Mouse (Mus musculus): Measurements from ENCODE around the gene Cdc42ep2.

Gene Cdc42ep2

GRCm38 (mm10) chr19:5940173-5940572, 15.6 kb upstream of the Cdc42ep2 start:
- peak; percentile 93 for DNase-seq

GRCm38 (mm10) chr19:5939715-5940114, 15.1 kb upstream of the Cdc42ep2 start:
- peak; percentile 54 for DNase-seq

GRCm38 (mm10) chr19:5938516-5938915, 13.9 kb upstream of the Cdc42ep2 start:
- DNase-seq = no peak

DNA sequence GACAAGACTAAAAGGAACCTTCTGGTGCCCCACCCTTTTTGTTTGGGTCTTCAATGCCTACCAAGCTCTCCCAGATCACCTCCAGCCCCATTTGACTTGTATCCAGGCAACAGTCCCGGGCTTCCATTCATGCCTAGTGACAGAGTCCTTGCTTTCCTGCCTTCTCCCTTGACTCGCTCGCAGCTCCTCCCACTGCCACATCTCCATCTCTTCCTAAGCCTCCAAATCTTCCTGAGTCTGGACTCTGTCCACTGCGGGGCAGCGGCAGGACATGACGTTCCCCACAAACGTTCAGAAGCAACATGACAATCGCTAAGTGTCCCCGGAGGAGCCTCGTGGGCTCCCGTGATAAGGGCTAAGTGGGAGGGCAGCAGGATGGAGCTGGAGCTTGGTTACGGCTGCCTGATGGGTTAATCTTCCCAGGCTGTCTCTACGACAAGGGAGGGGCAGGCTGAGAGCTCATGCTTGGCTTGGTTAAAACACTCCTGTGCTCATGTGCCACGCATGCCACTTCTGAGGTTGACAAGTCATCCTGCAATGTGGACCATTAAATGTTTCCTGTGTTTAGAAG, 13.3 kb upstream of the Cdc42ep2 start:
- DNase-seq = no peak

- DNase-seq = no peak
These were observed 12.6 kb upstream of the Cdc42ep2 start for GRCm38 (mm10) chr19:5937095-5937835.

DNA sequence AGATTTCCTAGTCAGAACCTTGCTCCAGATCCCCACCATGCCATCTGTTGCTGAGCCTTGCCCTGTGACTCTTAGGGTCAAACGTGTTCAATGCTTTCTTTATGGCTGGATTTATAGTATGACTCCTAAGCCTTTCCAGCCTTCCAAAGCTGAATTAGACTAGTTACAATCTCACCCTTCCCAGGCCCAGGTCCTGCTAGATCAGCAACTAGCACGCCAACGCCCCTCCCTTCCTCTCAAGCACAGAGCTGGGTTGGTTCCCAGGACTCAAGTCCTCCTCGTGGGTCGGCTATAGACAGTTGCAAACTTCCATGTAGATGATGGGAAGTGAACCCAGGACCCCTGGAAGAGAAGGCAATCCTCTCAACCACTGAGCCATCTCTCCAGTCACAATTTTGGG, 11.1 kb upstream of the Cdc42ep2 start:
- no peak for DNase-seq

GRCm38 (mm10) chr19:5935266-5935665, 10.7 kb upstream of the Cdc42ep2 start:
- no peak for DNase-seq

GRCm38 (mm10) chr19:5929634-5930596, 5.3 kb upstream of the Cdc42ep2 start:
- no peak for DNase-seq

DNA sequence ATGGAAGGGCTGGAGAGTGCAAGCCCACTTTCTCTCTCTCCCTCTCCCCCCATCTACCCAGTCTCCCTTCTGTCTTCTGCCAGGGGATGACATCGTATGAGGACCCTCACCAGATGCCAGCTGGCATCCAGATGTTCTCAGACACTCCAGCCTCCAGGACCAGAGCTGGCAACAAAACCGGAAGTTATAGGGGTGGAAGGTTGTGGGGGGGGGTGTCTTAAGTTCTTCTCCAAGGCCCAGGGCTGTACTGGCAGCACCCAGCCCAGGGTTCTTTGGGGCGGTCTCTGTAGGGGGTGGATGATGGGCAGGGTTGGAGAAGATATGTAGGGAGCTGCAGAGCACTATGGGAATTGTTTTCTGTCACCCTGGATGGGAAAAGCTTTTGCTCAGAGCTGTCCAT, 3.9 kb upstream of the Cdc42ep2 start:
- no peak for DNase-seq

GRCm38 (mm10) chr19:5928104-5928503, 3.5 kb upstream of the Cdc42ep2 start:
- no peak for DNase-seq

DNA sequence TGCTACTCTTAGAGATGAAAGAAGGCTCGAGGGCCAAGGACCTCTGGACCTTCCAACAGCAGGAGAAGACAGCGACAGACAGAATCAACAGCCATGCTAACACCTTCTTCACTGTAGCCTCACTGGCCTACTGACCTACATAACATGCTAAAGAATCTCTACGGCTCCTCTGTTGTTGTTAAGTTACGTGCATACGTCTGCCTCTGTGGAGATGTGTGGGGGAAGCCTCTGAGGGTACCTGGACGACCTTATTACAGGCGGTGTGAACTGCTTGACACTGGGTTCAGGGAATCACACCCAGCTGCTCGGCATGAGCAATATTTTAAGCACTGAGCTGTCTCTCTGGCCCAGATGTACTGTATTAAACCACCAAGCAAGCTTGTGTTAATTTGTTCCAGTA, 2.9 kb upstream of the Cdc42ep2 start:
- no peak for DNase-seq

DNA sequence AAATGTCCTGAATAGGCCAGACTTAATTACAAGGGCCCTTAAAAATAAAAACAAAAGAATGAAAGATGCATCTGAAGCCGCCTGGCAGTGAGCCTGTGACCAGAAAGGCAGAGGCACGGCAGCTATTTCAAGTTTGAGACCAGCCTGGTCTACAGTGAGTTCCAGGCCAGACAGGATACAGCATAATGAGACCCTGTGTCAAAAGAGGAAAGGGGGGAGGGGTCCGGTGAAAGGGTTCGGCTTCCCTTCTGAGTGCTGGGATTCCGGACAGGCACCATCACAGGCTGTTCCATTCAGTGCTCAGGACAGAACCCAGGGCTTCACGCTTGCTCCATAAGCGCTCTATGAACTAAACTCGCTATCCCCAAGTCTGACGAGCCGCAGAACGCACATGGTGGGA, 2.4 kb upstream of the Cdc42ep2 start:
- DNase-seq = no peak

DNA sequence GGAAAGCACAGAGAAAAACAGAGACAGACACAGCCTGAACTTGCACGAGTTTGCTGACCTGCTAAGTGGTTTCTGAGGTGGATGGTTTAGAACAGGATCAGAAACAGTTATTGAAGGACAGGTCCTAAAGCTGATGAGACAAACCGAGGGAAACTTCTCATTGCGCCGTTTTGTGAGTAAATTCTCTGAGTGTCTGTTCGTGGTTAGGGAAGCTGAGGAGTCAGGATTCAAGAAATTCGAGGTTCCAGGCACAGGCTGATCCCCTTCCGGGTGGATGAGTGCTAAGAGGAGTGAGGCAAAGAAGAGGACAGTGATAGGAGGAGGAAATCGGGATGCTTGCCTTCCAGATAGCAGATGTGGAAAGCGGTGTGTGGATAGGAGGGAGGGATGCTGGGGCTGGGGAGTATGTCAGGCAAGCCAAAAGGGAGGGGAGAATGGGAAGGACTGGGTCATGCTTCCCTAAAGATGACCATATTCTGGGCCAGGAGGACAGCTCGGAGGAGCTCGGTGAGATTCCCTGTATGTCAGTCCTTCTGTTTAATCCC, 767 bp upstream of the Cdc42ep2 start:
- no peak for DNase-seq

DNA sequence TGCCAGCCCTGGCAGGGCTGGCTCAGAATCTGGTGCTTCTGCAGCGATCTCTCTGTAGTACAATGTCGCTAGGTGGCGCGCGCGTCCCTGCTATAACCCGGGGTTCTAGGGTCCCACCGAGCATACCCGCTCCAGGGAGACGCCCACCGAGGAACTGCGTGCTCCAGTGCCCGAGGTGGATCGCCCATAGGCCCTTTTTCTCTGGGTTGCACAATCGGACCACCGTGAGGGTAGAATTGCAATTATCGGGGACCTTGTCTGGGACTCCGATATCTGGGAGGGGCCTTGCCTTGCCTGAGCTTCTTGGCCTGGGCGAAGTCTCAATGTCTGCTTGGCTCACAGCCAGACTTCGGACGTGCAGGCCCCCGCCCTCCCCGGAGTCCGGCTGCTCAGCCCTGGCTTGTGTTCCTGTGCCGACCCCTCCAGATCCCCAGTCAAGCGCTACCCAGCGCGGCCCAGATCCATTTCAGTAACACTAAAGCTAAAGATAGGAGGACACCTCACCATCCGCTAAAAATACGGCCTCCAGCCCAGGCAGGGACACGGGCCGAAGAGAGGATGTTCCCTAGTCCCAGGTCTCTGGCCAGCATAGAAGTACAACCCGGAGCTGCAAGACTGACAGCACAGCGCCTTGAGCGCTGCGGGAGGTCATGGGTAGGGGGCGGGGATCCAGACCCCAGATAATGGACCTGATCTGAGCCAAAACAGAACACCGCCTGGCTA, 465 bp downstream of the Cdc42ep2 start:
- DNase-seq = peak; percentile 90

DNA sequence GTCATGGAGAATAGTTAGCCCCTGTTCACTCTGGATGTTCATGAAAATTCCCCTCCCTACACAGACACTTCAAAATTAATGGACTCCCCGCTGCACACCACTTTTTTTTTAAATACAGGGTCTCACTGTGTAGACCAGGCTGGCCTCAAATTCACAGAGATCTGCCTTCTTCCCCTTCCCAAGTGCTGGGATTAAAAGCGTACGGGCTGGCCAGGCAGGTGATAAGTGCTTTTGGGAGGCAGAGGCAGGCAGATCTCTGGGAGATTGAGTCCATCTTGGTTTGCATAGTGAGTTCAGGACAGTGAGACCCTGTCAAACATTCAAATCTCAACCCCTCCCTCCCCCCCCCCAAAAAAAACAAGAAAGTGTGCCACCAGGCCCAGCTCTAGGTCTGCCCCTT, 1.7 kb downstream of the Cdc42ep2 start:
- no peak for DNase-seq

GRCm38 (mm10) chr19:5922119-5922942, 2.3 kb downstream of the Cdc42ep2 start:
- DNase-seq = no peak

DNA sequence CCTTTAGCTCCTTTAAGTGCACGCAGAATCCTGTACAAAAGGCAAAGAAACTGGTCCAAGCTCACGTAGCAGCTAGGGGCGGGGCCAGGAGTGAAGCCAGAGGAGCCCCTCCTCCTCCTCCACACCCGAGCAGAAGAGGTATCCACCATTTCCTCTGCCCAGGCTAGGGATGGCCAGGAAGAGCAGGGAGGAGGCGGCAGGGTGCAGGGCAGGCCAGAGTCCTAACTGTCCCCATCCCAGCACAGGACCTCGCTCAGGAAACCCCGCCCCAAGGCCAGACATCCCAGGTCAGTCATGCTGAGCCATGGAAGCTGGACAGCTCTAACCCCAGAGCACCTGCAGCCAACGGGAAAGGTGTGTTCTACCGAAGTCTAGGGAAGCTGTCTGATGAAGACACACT, 2.9 kb downstream of the Cdc42ep2 start:
- DNase-seq = no peak

- DNase-seq = no peak
These were observed 11.5 kb downstream of the Cdc42ep2 start, which contains the start of gene Dpf2 for GRCm38 (mm10) chr19:5913007-5913719. Gene Dpf2 (minus strand): TSS chr19:5913010.

- DNase-seq = peak; percentile 99
These were observed 12.3 kb downstream of the Cdc42ep2 start for GRCm38 (mm10) chr19:5912103-5913006.
